Mouse (Mus musculus): ENCODE data around the gene Zfp82.
A peak's percentile ranks its signal among the peaks of the same experiment; 100 is the strongest.
"Not testable (repeated sequence)": the region's sequence is repeated elsewhere in the genome, so short reads cannot be mapped to it uniquely, and the experiment has no call there.

Zfp82 gene

DNA sequence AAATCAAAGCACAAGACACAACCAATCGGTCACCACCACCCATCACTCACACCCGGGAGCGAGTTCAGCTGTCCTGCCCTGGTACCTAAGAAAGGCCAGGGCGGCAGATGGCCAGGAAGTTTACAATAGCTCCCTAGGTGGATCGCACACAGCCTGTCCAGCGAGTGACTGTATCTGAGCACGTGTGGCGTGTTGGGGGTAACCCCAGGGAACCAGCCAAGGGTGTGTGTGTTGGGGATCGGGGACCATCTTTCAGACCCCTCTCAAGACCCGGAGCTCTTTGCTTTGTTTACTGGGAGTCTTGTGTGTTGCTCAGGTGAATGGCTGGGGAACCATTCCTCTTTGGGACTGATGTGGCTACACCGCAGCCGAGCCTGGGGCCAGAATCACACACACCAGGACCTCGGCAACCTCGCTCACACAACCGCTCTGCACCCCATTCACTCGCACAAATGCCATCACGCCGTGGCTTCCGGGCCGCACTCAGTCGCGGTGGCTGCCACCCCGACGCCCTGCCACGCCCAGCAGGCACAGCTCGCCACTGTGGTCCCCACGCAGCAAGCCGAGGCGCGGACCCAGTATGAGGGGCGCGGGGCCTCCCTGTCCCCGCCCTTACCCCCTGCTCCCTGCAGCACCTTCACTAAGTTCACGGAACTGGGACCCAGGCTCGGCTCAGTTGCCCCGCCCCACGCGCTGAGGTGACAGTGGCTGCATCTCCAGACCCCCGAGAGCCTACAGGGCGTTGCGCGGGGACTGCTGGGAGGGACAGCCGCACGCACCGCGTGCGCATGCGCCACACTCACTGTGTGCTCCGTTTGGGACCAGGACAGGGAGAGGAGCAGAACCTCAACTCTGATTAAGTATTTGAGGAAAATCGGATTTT is at the start of gene Zfp82:
Zfp82 (minus strand) TSS at position 755 of the 883 bp plus-strand sequence.
- peak; percentile 88 for DNase-seq

DNA sequence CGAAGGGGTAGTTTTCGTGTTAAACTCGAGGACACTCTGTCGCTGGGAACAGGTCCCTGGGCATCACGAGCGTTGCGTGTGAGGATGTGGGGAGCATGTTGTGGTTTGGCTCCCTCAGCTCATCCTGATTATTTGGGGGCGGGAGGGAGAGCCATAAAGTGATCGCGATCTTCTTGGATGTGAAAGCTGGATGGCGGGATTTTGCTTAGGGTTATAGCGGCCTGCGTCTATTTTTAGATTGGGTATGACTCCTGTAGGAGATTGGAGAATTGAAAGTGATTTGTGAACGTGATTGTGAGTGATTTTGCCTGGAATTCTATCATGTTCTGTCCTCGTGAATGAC is 49.5 kb upstream of the Zfp82 start:
- DNase-seq, result no peak

DNA sequence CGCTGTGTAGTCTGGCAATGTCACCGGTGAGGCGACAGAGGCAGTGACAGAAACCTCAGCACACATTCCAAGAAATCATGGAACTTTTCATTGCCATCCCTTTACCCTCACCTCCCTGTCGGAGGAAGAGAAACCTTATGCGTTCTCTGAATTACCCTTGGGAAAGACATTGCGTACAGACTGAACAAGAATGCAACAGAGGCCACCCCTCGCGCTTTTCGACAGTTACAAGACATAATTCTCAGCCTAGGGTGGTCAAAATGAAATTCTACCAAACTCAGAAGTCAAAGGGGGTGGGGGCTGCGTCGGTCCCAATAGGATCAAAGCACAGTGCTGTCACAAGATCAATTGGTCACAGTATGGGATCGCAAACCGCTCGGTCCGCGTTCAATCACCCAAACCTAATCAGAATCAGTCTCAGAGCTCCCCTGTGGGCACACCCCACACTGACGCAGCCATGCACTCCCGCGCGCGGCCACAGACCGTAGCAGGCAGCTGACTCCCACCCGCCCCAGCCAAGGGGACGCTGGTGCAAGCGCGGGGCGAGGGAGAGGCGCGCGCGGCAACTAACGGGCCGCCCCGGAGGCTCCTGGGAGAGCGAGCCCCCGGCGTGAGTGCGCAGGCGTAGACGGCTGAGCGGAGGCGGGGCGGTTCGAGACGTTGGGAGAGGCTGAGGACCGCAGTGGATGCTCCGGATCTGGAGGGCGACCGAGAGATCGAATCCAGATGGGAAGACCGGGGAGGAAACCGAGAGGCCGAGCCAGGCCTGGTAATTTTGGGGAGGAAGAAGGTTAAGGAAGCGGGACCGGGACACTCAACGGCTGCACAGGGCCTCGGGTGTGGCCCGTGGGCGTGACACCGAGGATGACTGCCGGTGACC is 48.8 kb upstream of the Zfp82 start, which contains the start of gene Zfp382:
Zfp382 (plus strand) TSS at position 635 of the 880 bp plus-strand sequence.
- DNase-seq, result peak; percentile 88

DNA sequence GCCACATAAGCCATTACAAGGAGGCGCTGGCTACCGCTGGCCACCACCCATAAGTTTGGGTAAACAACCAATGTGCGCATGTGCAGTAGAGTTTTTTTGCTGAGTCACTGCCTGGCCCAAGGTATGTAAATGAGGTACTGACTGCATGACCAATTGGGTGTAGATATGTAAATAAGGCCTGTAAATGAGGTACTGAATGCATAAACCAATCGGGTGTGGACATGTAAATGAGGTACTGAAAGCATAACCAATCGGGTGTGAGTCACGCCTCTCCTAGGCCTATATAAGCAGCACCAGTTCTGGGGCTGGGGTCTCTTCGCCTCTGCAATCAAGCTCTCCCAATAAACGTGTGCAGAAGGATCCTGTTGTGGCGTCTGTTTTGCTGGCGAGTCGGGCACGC is 45.2 kb upstream of the Zfp82 start:
- DNase-seq, result not testable (repeated sequence)

DNA sequence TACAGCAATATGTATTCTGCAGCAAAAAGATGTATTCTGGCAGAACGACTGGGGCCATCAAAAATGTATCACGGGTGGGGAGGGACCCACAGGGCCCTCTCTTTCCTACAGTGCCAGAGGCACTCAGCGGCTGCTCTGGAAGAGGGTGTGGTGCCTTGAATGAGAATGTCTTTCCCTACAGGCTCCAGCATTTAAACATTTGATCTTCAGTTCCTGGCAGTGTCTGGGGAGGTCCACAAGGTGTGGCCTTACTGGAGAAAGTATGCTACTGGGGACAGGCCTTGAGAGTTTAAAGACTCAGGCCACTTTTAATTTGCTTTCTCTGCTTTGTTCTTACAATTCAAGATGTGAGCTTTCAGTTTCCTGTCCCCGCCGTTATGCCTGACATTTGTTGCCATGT is 43.4 kb upstream of the Zfp82 start:
- DNase-seq, result no peak

DNA sequence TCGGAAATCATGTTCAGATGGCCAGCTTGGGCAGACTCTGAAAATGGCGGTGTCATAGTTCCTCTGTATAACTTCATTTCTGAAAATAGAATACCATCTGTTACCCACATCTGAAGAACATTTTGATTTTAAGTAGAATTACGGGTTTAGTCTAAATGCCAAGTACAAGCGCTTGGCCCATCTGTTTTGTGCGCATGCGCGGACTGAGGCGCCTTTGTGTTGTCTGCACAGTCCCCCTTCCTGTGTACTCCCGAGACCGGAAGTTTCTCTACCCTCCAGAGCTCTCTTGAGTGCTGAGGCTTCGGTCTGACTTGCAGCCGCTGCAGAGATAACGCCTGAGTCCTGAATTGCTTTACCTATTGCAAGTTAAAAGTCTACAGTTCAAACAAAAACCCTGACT is 26.6 kb upstream of the Zfp82 start:
- DNase-seq, result peak; percentile 85

DNA sequence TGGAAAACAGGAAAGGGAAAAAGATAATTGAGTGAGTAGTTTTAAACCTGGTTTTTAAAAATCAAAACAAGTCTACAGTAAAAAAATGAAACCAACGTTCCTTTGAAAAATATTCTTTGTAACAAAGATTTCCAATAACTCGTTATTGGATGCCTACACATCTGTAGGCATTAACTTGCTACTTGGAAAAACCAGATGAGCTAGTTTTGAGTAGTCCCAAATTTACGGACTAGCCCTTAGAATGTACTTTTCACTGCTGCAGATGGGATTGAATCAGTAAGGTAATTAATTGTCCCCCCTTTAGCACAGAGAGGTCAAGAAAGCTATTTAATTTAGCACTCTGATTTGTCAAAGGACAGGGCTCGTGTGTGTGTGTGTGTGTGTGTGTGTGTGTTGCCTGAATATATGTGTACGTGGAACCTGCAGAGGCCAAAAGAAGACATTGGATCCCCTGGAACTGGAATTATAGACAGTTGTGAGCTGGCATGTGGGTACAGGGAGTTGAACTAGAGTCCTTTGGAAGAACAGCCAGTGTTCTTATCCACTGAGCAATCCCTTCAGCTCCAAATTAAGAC is 22.9 kb upstream of the Zfp82 start:
- DNase-seq, result peak; percentile 45

DNA sequence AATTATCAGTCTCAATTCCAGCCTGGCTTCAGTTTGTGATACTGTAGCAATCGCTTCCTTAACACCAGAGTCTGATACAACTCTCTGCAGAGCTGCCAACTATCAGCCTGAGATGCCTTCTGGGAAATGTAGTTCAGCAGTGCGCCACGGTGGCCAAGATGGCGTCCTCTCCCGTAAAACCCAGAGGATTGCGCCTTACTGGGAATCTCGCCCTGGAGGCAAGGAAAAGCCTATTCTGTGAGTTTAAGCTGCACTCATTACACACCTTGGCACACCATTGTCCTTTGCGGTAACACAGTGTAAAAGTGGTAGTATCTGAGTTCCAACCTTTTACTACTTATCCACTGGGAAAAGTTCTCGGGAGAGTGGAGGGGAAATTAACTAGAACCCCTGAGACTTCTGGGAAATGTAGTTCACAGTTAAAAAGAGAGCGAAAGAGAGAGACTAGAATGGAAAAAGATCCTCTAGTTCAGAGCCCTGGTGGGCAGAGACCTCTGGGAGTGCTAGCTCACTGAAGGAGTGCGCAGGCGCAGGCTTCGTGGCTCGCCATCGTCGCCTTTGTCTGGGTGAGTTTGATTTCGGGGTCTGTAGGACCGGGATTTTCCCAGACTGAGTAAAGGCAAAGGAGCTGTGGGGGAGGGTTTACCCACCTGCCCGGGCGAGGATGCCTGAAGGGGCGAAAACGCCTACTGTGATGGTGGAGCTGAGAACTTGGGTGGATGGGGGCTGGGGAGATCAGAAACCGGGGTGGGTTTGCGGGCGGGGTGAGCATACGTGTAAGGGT is 22.1 kb upstream of the Zfp82 start, which contains the start of gene Zfp260:
Zfp260 (plus strand) TSS at position 132 of the 784 bp plus-strand sequence.
- peak; percentile 94 for DNase-seq

DNA sequence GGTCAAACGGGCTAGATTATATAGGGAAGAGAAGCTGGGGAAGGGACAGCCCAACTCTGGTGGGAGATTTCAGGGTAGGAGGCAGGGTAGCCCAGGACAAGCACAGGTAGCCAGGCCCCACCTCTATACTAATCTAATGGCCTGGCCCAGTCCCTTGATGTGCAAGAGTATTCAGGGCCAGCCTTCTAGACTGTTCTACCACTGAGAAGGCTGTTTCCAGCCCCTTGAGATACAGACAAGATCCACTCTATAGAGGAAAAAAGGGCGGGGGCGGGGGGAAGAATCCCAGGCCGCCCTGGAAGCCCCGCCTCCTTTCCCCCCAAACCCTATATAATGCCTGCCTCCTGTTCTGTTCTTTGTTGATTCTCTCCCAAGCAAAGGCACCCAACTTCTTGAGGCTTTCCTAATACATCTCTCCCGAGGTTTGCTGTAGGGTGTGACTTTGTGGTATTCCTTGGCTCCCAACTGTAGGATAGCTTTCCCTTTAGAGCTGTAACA is 21.3 kb upstream of the Zfp82 start:
- DNase-seq, result no peak

DNA sequence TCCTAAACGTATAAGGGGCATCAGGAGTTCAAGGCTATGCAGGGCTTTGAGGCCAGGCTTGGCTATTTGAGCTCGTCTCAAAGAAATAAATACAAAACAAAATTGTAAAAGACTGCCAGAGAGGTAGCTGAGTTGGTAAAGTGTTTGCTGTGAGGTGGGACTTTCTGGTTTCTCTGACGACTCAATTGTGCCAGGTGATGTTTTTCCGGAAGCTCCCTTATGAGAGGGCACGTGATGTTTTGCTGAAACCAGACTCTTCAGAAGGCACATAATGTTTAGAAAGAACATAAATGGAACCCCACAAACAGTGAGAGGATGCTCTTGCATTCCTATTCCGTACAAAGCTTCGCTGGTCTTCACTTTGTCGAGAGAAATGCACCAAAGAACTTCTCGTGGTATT is 20.0 kb upstream of the Zfp82 start:
- DNase-seq, result no peak

DNA sequence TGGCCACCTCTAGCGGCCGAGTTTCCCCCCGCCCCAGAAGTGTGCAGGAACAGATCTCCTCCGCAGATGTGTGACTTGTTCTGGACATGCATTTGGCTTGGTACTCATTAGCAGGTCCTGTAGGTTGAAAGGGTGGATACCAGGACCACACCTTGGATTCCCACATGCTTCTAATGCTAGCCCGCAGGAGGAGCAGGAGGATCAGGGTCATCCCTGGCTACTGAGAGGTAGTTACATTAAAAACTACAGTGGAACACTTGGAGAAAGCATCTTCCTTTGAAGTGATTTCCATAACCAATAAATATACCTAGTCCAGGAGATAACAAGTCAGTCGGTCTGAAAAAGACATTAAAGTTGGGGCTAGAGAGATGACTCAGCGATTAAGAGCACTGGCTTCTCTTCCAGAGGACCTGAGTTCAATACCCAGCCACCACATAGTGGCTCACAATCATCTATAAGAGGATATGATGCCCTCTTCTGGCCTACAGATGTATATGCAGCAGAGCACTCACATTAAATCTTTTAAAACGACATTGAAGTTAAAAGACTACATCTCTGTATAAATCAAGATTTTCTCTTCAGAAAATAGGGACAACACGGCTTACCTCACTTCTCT is 18.4 kb upstream of the Zfp82 start:
- DNase-seq, result peak; percentile 64

DNA sequence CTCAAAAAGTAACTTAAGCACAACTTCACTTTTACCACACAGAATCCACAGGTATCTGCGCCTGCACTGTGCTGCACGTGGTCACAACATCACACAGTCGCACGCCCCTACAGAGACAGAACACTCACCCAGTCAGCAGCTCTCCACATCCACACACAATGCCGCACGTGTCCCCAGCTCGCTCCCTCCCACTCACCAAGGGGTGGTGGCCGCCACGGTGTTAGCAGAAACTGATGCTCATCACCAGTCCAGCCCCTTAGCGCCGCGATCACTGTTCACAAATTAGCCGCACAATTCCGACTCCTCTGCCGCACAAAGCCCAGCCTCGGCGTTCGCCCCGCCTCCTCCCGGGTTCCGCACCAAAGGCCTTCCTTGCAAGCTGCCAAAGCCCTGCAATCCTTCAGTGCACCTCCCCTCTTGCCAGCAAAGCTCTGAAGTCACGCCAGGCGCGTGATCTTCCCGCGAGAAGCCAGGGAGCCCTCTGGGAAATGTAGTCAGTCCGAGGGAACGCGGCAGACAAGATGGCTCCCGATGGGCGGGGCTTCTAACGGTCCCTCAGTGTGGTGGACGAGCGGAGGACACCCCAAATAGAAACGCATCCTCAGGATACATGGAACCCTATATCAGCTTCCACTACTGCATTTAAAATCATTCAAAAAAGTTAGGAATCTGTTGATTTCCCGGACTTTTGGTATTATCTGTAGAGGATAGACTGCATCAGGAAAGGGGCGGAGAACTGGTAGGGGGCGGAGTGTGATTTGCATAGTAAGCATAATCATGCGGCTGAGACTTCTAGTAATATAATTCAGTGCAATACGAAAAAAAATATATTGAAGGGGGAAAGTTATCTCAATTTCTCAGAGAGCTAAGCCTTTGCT is 17.6 kb upstream of the Zfp82 start, which contains the start of the genes Gm26920 and Zfp566:
Gm26920 (minus strand) TSS at position 319 of the 878 bp plus-strand sequence.
Zfp566 (minus strand) TSS at position 436 of the 878 bp plus-strand sequence.
- peak; percentile 97 for DNase-seq

DNA sequence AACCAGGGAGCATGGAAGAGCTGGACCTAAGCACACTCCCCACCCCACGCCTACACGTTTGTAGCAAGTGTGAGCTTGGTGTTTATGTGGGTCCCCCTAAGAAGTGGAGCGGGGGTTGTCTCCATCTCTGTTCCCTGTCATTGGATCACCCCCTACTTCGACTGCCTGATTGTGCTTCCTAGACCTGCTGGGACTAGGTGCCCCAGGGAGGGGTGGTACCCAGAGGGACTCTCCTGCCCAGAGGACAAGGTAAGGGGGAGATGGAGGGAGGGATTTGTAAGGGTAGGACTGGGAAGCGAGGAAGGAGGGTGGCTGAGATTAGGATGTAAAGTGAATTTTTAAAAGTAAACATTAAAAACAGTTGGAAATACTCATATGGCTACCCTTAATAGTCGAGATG is 16.7 kb upstream of the Zfp82 start:
- peak; percentile 53 for DNase-seq

DNA sequence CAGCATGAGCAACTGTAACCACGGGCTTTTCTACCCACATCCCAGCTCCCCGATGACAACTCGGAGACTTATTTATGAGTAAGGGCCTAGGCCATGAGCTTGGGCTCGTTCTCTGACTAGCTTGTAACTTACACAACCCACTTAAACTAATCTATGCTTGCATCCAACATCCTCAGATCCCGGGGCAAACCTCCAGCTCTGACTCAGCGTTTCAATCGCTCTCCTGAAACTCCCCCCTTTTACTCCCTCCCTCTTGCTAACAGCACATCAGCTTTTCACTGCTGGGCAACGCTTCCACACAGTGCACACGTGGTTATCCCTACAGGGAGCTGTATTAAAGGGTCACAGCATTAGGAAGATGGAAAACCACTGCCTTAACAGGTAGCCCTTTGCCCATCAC is 13.8 kb upstream of the Zfp82 start:
- no peak for DNase-seq

DNA sequence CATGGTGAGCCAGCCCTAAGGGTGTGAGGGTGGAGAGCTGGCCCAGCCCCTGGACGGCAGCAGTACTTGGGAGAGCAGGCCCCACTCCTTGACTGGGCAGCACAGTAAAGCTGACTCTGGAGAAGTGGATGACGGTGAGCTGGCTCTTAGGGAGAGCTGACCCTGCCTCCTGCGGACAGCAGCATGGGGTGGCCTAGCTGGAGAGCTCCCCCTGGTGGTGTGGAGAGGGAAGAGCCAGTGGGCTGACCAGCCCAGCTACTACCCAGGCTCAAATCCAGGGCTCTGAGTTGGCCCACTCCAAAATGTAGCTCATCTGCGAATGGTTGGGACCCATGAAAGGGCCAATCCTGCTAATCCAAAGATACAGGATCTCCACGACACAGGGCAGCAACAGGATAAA is 8.1 kb downstream of the Zfp82 start:
- DNase-seq, result no peak

DNA sequence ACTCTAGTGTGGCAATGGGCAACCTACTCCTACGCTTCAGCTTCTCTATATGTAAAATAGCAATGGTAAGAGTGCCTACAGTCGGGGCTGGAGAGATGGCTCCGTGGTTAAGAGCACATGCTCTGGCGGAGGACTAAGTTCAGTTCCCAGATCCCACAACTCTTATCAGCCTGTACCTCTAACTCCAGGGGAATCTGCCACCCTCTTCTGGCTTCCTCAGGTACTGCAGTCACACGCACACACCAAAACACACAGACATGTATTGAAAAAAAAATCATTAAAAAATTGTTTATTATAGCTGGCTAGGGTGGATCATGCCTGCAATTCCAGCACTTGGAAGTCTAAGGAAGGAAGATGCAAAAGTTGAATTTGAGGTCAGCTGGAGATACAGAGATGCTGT is 10.2 kb downstream of the Zfp82 start:
- DNase-seq, result no peak

DNA sequence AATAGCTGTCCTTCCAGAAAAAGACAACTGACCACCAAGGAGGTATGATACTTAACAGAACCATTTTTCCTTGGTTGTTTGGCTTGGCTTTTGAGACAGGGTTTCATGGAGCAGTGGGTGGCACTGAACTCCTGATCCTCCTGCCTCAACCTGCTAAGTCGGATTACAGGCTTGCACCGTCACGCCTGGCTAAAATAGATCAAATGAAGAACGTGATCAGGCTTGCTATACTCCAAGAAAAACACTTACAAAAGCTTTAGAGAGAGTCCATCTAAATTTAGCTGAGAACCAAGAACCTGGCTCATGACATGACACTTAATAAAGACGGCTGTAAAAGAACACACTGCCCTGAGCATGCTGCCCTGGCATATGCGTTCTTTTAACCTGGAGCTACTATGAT is 12.4 kb downstream of the Zfp82 start:
- DNase-seq, result no peak

DNA sequence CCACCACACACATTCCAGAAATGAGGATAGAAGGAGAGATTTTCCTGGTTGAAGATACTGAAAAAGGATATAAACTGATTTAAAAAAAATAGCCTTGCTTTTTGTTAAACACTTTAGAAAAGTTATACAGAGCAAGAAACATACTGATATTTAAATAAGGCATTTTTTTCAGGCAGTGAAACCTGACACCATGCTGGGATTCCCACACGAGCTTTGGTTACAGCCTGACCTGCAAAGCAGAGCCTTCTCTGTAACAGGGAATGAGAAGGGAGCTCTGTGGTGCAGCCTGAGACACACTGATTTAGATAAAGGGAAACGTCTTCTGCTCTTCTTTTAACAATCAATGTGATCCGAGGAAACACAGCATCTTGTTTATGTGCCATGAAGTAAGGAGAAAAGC is 19.1 kb downstream of the Zfp82 start:
- no peak for DNase-seq

DNA sequence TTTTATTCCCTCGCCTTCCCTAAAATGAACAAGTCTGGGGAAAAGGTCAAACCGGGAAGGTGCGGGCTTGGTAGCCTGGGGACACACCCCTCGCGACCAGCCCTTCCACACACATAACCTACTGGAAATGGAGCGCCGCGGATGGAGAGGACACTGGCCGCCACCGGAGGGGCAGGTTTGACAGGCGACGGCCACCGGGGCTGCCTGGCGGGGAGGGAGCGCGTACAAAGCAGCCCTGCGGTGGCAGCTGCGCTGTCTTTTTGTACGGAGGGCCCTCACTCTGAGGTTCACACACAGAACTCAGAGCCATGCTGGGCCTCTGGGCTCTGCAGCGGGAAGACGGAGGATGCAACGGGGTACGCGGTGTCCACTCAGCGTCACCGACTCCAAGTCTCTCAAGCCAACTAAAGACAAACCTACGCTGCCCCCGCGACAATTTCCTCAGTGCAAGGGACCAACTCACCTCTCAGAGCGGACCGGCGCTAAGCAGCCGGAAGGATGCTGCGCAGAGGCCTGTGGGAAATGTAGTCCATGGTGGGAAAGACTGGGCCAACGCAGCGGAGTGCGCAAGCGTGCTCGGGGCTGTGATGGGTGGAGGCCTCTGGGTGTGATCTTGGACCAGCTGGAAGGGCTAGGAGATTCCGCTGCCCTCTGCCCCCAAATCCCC is 21.7 kb downstream of the Zfp82 start, which contains the start of gene Zfp14:
Zfp14 (minus strand) TSS at position 499 of the 667 bp plus-strand sequence.
- DNase-seq, result peak; percentile 90

DNA sequence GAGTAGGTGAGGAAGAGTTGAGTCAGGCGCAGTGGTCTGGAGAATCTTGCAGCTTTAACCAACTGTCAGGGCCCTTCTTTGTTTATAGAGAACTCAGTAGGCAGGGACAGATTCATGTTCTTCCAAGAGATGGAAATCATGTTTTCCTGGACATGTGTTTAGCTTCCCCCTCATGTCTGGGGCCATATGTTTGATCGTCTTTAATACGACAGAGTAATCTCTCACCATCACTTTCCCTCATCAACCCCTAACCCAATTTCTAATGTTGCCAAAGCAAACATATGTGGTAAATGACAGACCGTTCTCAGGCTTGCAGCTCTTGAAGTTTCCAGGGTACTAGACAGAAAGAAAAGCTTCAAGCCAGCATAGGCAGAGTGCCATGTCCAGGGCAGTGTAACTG is 24.6 kb downstream of the Zfp82 start:
- DNase-seq, result no peak
